Mouse (Mus musculus) neural tube, embryonic 14.5 days (tissue): ENCODE results near the gene Polr1e. TPM values are rescaled to one million over a fixed set of nuclear protein-coding genes. Genes with fewer than 3 reads are reported as not detected.

Experiments used
- ATAC-seq: fragments of 200-750 bp; cut with Nextera tagmentation; 2 replicates; pipeline ENCODE4 v1.8.0; 2017; ENCODE audit warnings: low read depth, mild to moderate bottlenecking, moderate TSS enrichment, moderate library complexity
- H3K27ac ChIP-seq: fragments of 300-500 bp; sonication (generic); 2 replicates; pipeline ENCODE4 v1.5.1; 2014; ENCODE audit warnings: low read depth, mild to moderate bottlenecking, control low read depth, low read length, moderate library complexity, mixed read lengths
- H3K27me3 ChIP-seq: fragments of 300-500 bp; sonication (generic); 2 replicates; pipeline ENCODE4 v1.6.1; 2014; ENCODE audit warnings: low read length; ENCODE audit not compliant: control insufficient read depth, insufficient read depth
- H3K36me3 ChIP-seq: fragments of 300-500 bp; sonication (generic); 2 replicates; pipeline ENCODE4 v1.6.1; 2014; ENCODE audit warnings: low read length, mixed read lengths; ENCODE audit not compliant: control insufficient read depth, insufficient read depth
- H3K4me1 ChIP-seq: fragments of 300-500 bp; sonication (generic); 2 replicates; pipeline ENCODE4 v1.6.1; 2014; ENCODE audit warnings: low read length; ENCODE audit not compliant: control insufficient read depth, insufficient read depth
- H3K4me2 ChIP-seq: fragments of 300-500 bp; sonication (generic); 2 replicates; pipeline ENCODE4 v1.6.1; 2014; ENCODE audit warnings: mild to moderate bottlenecking, low read depth, low read length, control low read depth
- H3K4me3 ChIP-seq: fragments of 300-500 bp; sonication (generic); 2 replicates; pipeline ENCODE4 v1.5.1; 2014; ENCODE audit warnings: low read depth, low read length, control low read depth, mixed read lengths
- H3K9ac ChIP-seq: fragments of 300-500 bp; sonication (generic); replicated peaks from 2 replicates; pipeline ENCODE4 v1.6.1; 2014; ENCODE audit warnings: low read depth, mild to moderate bottlenecking, control low read depth, low read length, mixed read lengths
- H3K9me3 ChIP-seq: fragments of 300-500 bp; sonication (generic); 2 replicates; pipeline ENCODE4 v1.6.1; 2016; ENCODE audit warnings: low read length; ENCODE audit not compliant: control insufficient read depth
- WGBS: fragments of 180-500 bp; shearing (Covaris S2); extraction: QIAGEN DNeasy Blood & Tissue Kit; methylation state at CpG from one replicate; pipeline ENCODE4 v1.1.7; 2014; 5-methylcytosine and 5-hydroxymethylcytosine counted together
- polyA plus RNA-seq: library from polyadenylated mRNA; unstranded; fragments of >200 nt; fragmentation: Nextera tagmentation; extraction: Ambion mirVana; gene quantifications from 2 replicates; pipeline ENCODE4 v1.2.1, GENCODE M21; 2014

The Polr1e gene
- polyA plus RNA-seq, 1 experiment from 2014 or later, result 36.3 TPM

GRCm38 (mm10) chr4:44993847-44994246 lies 24.5 kb upstream of the Polr1e start:
- Histone ChIP-seq H3K27ac (no peak overlapping the region), H3K9me3 (no peaks in the 10 kb centered on the region), H3K4me1 (0 out of 2 replicates have a peak, but pooled peaks cover 2% of the 10 kb centered on the region), H3K36me3 (peaks cover 26% of the 10 kb centered on the region), H3K4me3 (no peak overlapping the region), H3K4me2 (no peak overlapping the region), H3K27me3 (no peaks in the 10 kb centered on the region), H3K9ac (no peak overlapping the region)
- ATAC-seq, result no peak
- 90% methylated on average over 9 of the region's 9 CpGs for WGBS

DNA sequence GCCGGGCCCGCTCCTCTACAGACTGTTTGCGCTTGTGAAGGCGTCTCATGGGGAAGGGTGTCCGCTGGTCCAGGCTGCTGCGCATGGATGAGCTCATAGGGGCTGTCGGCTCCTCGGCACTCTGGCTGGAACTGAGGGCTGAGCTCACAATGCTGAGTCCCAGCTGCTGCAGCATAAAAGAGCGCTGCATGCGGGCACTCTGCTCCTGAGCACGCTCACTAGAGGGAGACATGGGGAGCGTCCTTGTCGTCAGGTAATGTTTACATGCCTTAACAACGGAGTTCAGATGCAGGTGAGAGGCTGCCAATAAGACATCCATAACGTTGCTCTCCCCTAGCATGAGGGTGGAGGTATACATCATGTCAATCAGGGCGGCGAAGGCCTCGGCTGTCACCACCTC lies 23.6 kb upstream of the Polr1e start:
- WGBS, result 85% methylated on average over 18 of the region's 18 CpGs
- H3K9ac ChIP-seq, result no peak overlapping the region
- H3K4me2 ChIP-seq, result no peak overlapping the region
- 0 out of 2 replicates have a peak, but pooled peaks cover 2% of the 10 kb centered on the region for H3K4me1 ChIP-seq
- ATAC-seq, result no peak
- H3K4me3 ChIP-seq, result no peak overlapping the region
- H3K9me3 ChIP-seq, result no peaks in the 10 kb centered on the region
- H3K27me3 ChIP-seq, result no peaks in the 10 kb centered on the region
- peaks cover 26% of the 10 kb centered on the region for H3K36me3 ChIP-seq
- H3K27ac ChIP-seq, result no peak overlapping the region

DNA sequence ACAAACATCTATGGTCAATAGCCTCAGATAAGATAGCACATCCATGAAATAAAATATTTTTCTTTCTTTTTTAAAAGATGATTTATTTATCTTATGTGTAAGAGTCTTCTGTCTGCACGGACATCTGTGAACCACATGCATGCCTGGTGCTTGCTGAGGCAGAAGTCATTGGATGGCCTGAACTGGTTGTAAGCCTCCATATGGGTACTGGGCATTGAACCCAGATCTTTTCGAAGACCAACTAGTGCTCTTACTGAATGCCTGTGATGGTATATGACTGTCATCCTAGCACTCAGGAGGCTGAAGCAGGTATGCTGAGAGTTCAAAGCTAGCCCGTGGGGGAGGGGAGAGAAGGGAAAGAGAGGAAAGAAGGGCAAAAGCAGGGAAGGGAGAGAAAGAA lies 20.3 kb upstream of the Polr1e start:
- 75% methylated on average over 3 of the region's 3 CpGs for WGBS
- H3K4me2 ChIP-seq, result no peak overlapping the region
- no peaks in the 10 kb centered on the region for H3K27me3 ChIP-seq
- no peak overlapping the region for H3K4me3 ChIP-seq
- 0 out of 2 replicates have a peak, but pooled peaks cover 2% of the 10 kb centered on the region for H3K4me1 ChIP-seq
- H3K36me3 ChIP-seq, result peaks cover 16% of the 10 kb centered on the region
- no peaks in the 10 kb centered on the region for H3K9me3 ChIP-seq
- H3K9ac ChIP-seq, result no peak overlapping the region
- ATAC-seq, result no peak
- no peak overlapping the region for H3K27ac ChIP-seq

DNA sequence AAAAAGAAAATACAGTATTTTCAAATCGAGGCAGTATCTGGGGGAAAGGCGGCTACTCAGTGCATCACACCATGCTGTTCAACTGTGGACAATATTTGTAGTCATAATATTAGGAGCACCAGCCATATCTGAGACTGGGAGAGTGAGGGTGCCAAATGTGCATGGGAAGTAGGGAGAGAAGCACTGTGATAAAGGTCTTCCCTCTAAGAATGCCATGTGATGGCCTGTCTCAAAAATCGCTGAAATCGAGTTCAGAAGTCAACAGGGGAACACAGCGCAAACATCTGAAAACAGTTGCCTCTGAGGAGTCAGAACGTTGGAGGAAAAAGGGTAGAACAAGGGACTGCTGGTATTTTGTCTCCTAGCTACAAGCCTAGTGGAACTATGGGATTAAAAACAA lies 18.4 kb upstream of the Polr1e start:
- no peak overlapping the region for H3K4me3 ChIP-seq
- no peaks in the 10 kb centered on the region for H3K27me3 ChIP-seq
- peaks cover 2% of the 10 kb centered on the region; the same call in 1 of the 2 replicates for H3K36me3 ChIP-seq
- WGBS, result 92% methylated on average over 6 of the region's 6 CpGs
- no peak overlapping the region for H3K4me2 ChIP-seq
- ATAC-seq, result no peak
- 0 out of 2 replicates have a peak, but pooled peaks cover 2% of the 10 kb centered on the region for H3K4me1 ChIP-seq
- H3K9ac ChIP-seq, result no peak overlapping the region
- H3K27ac ChIP-seq, result no peak overlapping the region
- H3K9me3 ChIP-seq, result no peaks in the 10 kb centered on the region

- H3K4me2 ChIP-seq, result no peak overlapping the region
- H3K4me3 ChIP-seq, result no peak overlapping the region
- H3K4me1 ChIP-seq, result peaks cover 8% of the 10 kb centered on the region
- no peak overlapping the region for H3K9ac ChIP-seq
- H3K36me3 ChIP-seq, result no peaks in the 10 kb centered on the region
- no peaks in the 10 kb centered on the region for H3K27me3 ChIP-seq
- ATAC-seq, result no peak
- no peak overlapping the region for H3K27ac ChIP-seq
- H3K9me3 ChIP-seq, result no peaks in the 10 kb centered on the region
- WGBS, result 91% methylated on average over 3 of the region's 3 CpGs
These were observed 12.9 kb upstream of the Polr1e start for GRCm38 (mm10) chr4:45005452-45005851.

DNA sequence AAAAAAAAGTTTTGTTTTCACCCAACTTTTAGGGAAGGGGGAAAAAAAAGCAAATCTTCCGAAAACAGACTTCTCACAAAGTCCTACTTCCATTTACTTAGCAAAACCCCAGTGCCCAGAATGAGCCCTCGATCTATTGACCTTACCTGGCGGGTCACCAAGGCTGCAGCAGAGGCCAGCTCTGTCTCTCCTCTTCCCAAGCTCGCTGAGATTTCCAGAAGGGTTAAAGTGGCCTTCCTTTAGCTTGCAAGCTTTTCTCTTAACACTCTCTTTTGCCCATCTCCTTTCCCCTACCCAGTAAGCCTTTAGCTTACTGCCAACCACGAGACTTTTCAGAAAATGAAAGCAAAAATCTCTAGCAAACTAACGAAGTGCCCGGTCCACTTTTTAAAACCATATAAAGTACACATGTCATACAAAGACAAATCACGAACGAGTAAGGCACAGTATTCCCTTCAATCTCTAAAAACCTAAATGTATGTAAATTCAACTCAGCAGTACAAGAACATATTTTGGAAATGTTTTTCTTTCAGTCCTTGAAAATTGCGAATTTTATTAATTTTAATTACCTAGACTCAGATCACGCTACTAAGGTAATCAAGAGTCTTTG lies 7.5 kb upstream of the Polr1e start:
- peak overlapping the region; percentile 84 for H3K9ac ChIP-seq
- H3K4me3 ChIP-seq, result peak overlapping the region; percentile 80
- H3K9me3 ChIP-seq, result no peaks in the 10 kb centered on the region
- 12% methylated on average over 11 of the region's 11 CpGs for WGBS
- no peaks in the 10 kb centered on the region for H3K27me3 ChIP-seq
- ATAC-seq, result no peak
- peak overlapping the region; percentile 83 for H3K4me2 ChIP-seq
- peak overlapping the region; percentile 93; the same call in 1 of the 2 replicates for H3K27ac ChIP-seq
- peaks cover 21% of the 10 kb centered on the region for H3K4me1 ChIP-seq
- no peaks in the 10 kb centered on the region for H3K36me3 ChIP-seq

- Histone ChIP-seq H3K9ac (peak overlapping the region; percentile 84), H3K36me3 (no peaks in the 10 kb centered on the region), H3K9me3 (no peaks in the 10 kb centered on the region), H3K4me2 (peak overlapping the region; percentile 83), H3K27ac (peak overlapping the region; percentile 93), H3K4me3 (peak overlapping the region; percentile 80), H3K4me1 (peaks cover 21% of the 10 kb centered on the region), H3K27me3 (no peaks in the 10 kb centered on the region)
- peak; percentile 79 for ATAC-seq
- WGBS, result 0% methylated on average over 31 of the region's 31 CpGs
These were observed 6.7 kb upstream of the Polr1e start for GRCm38 (mm10) chr4:45011581-45012104.

- under 1% methylated on average over 63 of the region's 63 CpGs for WGBS
- H3K36me3 ChIP-seq, result no peaks in the 10 kb centered on the region
- H3K4me3 ChIP-seq, result peak within 1 kb of the TSS; percentile 80
- peak within 1 kb of the TSS; percentile 84 for H3K9ac ChIP-seq
- peak within 1 kb of the TSS; percentile 84 for H3K4me2 ChIP-seq
- H3K4me1 ChIP-seq, result peaks cover 21% of the 10 kb centered on the region
- H3K27me3 ChIP-seq, result no peaks in the 10 kb centered on the region
- ATAC-seq, result peak; percentile 98
- no peaks in the 10 kb centered on the region for H3K9me3 ChIP-seq
- peak within 1 kb of the TSS; percentile 93 for H3K27ac ChIP-seq
These were observed 6.0 kb upstream of the Polr1e start, which contains the start of gene Zbtb5 for GRCm38 (mm10) chr4:45012105-45012975. Gene Zbtb5, minus strand, starts transcription at chr4:45012412.

DNA sequence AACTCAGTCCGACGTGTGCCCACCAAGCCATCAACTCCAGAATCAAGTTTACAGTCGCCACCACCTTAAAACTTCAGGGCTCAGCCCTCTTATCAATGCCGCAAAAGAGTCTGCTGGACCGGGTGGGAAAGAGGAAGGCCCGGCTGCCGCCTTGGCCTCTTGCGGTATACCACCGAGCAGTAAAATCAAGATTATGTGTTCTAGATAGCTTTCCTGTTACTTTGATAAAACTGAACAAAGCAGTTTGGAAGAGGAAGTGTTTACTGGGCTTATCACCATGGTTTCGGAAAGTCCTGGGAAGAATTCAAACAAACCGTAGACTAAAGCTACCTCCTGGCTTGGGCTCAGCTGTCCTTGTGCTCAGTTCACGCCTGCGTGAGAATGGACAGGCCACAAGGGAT lies 5.4 kb upstream of the Polr1e start:
- H3K36me3 ChIP-seq, result no peaks in the 10 kb centered on the region
- peak overlapping the region; percentile 84 for H3K4me2 ChIP-seq
- peaks cover 21% of the 10 kb centered on the region for H3K4me1 ChIP-seq
- H3K27ac ChIP-seq, result peak overlapping the region; percentile 41; the same call in 1 of the 2 replicates
- H3K9ac ChIP-seq, result peak overlapping the region; percentile 68
- H3K27me3 ChIP-seq, result no peaks in the 10 kb centered on the region
- peak overlapping the region; percentile 60 for H3K4me3 ChIP-seq
- 1% methylated on average over 13 of the region's 13 CpGs for WGBS
- no peak for ATAC-seq
- no peaks in the 10 kb centered on the region for H3K9me3 ChIP-seq
